Mouse (Mus musculus): ENCODE measurements around the gene Sec24d. TPM values are rescaled to one million over a fixed set of nuclear protein-coding genes. Genes with fewer than 3 reads are reported as not detected.

The Sec24d gene
- polyA plus RNA-seq, 1 experiment = 227 TPM

DNA sequence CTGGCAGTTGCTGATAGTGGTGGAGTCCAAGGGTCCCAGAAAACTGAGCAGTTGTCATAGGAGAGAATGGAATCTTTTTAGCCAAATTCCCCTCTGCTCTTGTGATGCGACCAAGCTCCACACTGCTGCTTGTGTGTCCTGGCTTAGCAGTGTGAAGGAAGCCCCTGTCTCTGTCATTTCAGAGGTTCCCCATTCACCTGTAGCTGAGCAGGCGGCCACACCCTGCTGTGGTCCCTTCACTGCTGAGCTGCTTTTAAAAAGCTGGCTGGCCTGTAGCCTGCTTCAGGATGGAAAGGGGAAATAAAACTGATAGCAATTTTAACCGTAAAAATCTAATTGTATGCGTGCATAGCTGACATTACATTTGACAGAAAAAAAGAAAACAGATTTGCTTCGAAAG lies 69.7 kb downstream of the Sec24d start:
- H3K36me3 ChIP-seq (ENCODE audit: control insufficient read depth, insufficient read depth, low read length) = peaks cover 25% of the 10 kb centered on the region
- no peaks in the 10 kb centered on the region for H3K27me3 ChIP-seq (ENCODE audit: control insufficient read depth, insufficient read depth, low read length)
- no peak overlapping the region for H3K27ac ChIP-seq (ENCODE audit: insufficient read depth, low read depth, low read length)
- H3K4me1 ChIP-seq (ENCODE audit: control insufficient read depth, insufficient read depth, insufficient read length, low read length) = peaks cover 12% of the 10 kb centered on the region
- H3K4me3 ChIP-seq (ENCODE audit: low read depth, low read length) = no peak overlapping the region
- no peak for TF ChIP-seq CTCF (IDR thresholded peaks at IDR 0.05; ENCODE audit: extremely low read depth, insufficient read length, insufficient replicate concordance, low read depth, low read length)
- TF ChIP-seq POLR2A (IDR thresholded peaks at IDR 0.05; ENCODE audit: low read depth, low read length) = no peak
- 80% methylated on average over 5 of the region's 5 CpGs for WGBS

GRCm38 (mm10) chr3:123337853-123338252 lies 70.6 kb downstream of the Sec24d start:
- Histone ChIP-seq H3K4me3 (ENCODE audit: low read depth, low read length) (no peak overlapping the region), H3K27ac (ENCODE audit: insufficient read depth, low read depth, low read length) (no peak overlapping the region), H3K27me3 (ENCODE audit: control insufficient read depth, insufficient read depth, low read length) (no peaks in the 10 kb centered on the region), H3K36me3 (ENCODE audit: control insufficient read depth, insufficient read depth, low read length) (peaks cover 29% of the 10 kb centered on the region), H3K4me1 (ENCODE audit: control insufficient read depth, insufficient read depth, insufficient read length, low read length) (peaks cover 9% of the 10 kb centered on the region; the same call in 1 of the 2 replicates)
- WGBS = 92% methylated on average over 6 of the region's 6 CpGs
- TF ChIP-seq CTCF (IDR thresholded peaks at IDR 0.05; ENCODE audit: extremely low read depth, insufficient read length, insufficient replicate concordance, low read depth, low read length) (no peak), POLR2A (IDR thresholded peaks at IDR 0.05; ENCODE audit: low read depth, low read length) (no peak)

DNA sequence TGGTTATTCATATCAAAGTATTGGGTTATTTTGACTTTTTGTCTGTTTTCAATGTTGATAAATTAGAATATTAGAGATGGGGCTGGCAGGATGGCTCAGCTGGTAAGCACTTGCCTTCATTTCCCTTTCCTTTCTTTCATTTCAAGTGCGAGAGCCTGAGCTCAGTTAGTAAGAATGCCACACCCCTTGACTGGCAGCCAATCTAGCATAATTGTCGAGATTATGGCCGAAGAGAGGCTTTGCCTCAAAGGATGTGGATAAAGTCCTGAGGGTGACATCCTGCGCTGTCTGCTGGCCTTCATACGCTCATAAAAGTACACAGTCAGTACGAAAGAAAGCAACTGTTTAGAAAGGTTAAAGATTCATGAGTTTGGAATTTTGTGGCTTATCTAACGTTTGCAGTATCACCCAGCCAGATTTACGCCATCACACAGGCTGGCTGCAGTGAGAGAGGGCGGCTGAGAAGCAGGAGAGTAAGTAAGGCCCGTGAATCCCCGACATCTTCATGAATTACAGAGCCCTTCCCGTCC lies 71.5 kb downstream of the Sec24d start:
- WGBS = 54% methylated on average over 12 of the region's 12 CpGs

DNA sequence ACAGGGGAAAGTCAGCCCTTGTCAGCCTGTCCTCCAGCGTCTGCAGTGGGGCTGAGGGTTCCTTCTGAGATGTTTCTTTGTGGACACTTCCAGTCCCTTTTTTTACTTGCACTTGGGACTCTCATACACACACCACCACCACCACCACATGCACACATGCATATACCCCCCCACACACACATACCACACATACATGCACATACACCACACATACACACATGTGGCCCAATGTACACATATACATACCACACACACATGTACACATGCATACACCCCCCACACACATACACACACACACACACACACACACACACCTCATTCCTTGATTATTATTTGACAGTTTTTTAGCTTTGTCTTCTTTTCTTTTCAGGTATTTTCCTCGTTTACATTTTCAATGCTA lies 73.8 kb downstream of the Sec24d start:
- Histone ChIP-seq H3K36me3 (ENCODE audit: control insufficient read depth, insufficient read depth, low read length) (peaks cover 52% of the 10 kb centered on the region), H3K4me1 (ENCODE audit: control insufficient read depth, insufficient read depth, insufficient read length, low read length) (no peaks in the 10 kb centered on the region), H3K27ac (ENCODE audit: insufficient read depth, low read depth, low read length) (no peak overlapping the region), H3K4me3 (ENCODE audit: low read depth, low read length) (no peak overlapping the region), H3K27me3 (ENCODE audit: control insufficient read depth, insufficient read depth, low read length) (no peaks in the 10 kb centered on the region)
- 85% methylated on average over 2 of the region's 2 CpGs for WGBS
- TF ChIP-seq POLR2A (IDR thresholded peaks at IDR 0.05; ENCODE audit: low read depth, low read length) (no peak), CTCF (IDR thresholded peaks at IDR 0.05; ENCODE audit: extremely low read depth, insufficient read length, insufficient replicate concordance, low read depth, low read length) (no peak)

More for the DNA sequence above, 71.5 kb downstream of the Sec24d start:
- H3K4me1 ChIP-seq (ENCODE audit: control insufficient read depth, insufficient read depth, insufficient read length, low read length) = peaks cover 6% of the 10 kb centered on the region; the same call in 1 of the 2 replicates
- no peaks in the 10 kb centered on the region for H3K27me3 ChIP-seq (ENCODE audit: control insufficient read depth, insufficient read depth, low read length)
- TF ChIP-seq CTCF (IDR thresholded peaks at IDR 0.05; ENCODE audit: extremely low read depth, insufficient read length, insufficient replicate concordance, low read depth, low read length) = no peak
- TF ChIP-seq POLR2A (IDR thresholded peaks at IDR 0.05; ENCODE audit: low read depth, low read length) = no peak
- H3K27ac ChIP-seq (ENCODE audit: insufficient read depth, low read depth, low read length) = no peak overlapping the region
- H3K36me3 ChIP-seq (ENCODE audit: control insufficient read depth, insufficient read depth, low read length) = peaks cover 35% of the 10 kb centered on the region
- no peak overlapping the region for H3K4me3 ChIP-seq (ENCODE audit: low read depth, low read length)

DNA sequence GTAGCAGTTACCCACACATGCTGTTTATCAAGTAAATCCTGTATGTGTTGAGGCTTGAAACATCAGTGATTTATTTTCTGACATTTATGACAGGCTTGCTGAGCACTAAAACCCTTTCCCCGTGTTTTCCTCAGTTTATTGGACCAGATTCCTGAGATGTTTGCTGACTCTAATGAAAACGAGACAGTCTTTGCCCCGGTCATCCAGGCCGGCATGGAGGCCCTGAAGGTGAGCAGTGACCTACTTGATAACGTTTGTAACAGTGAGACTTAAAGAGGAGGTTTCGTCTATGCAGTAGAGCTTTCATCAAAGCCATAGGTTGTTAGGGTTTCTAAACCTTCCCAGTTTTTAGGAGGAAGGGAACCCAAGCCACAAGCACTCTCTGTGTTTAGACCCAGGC lies 76.4 kb downstream of the Sec24d start:
- Histone ChIP-seq H3K36me3 (ENCODE audit: control insufficient read depth, insufficient read depth, low read length) (peaks cover 46% of the 10 kb centered on the region), H3K27ac (ENCODE audit: insufficient read depth, low read depth, low read length) (no peak overlapping the region), H3K4me3 (ENCODE audit: low read depth, low read length) (no peak overlapping the region), H3K4me1 (ENCODE audit: control insufficient read depth, insufficient read depth, insufficient read length, low read length) (no peaks in the 10 kb centered on the region), H3K27me3 (ENCODE audit: control insufficient read depth, insufficient read depth, low read length) (no peaks in the 10 kb centered on the region)
- no peak for TF ChIP-seq POLR2A (IDR thresholded peaks at IDR 0.05; ENCODE audit: low read depth, low read length)
- WGBS = 50% methylated on average over 6 of the region's 6 CpGs

DNA sequence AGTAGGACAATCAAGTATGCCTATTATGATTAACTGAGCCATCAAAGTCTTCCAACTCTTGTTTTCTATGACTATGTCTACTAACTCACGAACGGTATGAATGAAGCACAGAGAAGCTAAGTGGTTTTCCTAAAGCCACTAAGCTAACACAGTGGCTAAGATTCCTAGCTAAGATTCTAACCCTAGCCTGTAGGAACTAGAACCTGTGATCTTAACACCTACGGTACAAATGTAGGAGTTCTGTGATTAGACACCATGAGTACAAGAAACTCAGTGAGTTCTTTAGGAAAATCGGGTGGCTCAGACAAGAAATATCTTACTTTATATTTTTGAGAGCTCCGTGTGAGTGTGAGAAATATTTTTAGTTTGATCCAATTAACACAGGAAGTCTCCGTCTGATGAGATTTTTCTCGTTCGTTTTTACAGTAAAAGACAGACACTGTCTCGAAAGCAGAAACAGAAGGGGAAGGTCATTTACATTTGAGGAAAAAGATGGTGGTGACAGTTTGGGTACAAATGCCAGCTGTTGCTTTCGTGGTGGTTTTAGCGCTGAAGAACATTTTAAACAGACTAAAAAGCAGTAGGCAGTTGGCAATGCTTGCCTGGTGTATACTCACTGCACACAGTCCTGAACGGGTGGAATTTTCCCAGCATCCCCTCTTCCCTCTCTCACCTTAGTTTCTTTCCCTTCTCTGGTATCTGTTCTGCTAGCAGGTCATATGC lies 81.0 kb downstream of the Sec24d start:
- WGBS = 78% methylated on average over 12 of the region's 12 CpGs
- no peak for TF ChIP-seq CTCF (IDR thresholded peaks at IDR 0.05; ENCODE audit: extremely low read depth, insufficient read length, insufficient replicate concordance, low read depth, low read length)
- TF ChIP-seq POLR2A (IDR thresholded peaks at IDR 0.05; ENCODE audit: low read depth, low read length) = no peak
- Histone ChIP-seq H3K36me3 (ENCODE audit: control insufficient read depth, insufficient read depth, low read length) (peaks cover 56% of the 10 kb centered on the region), H3K27ac (ENCODE audit: insufficient read depth, low read depth, low read length) (no peak overlapping the region), H3K4me1 (ENCODE audit: control insufficient read depth, insufficient read depth, insufficient read length, low read length) (no peaks in the 10 kb centered on the region), H3K27me3 (ENCODE audit: control insufficient read depth, insufficient read depth, low read length) (no peaks in the 10 kb centered on the region), H3K4me3 (ENCODE audit: low read depth, low read length) (no peak overlapping the region)

- Histone ChIP-seq H3K36me3 (ENCODE audit: control insufficient read depth, insufficient read depth, low read length) (peaks cover 58% of the 10 kb centered on the region), H3K4me1 (ENCODE audit: control insufficient read depth, insufficient read depth, insufficient read length, low read length) (no peaks in the 10 kb centered on the region), H3K27ac (ENCODE audit: insufficient read depth, low read depth, low read length) (no peak overlapping the region), H3K4me3 (ENCODE audit: low read depth, low read length) (no peak overlapping the region), H3K27me3 (ENCODE audit: control insufficient read depth, insufficient read depth, low read length) (no peaks in the 10 kb centered on the region)
- 74% methylated on average over 8 of the region's 8 CpGs for WGBS
- TF ChIP-seq POLR2A (IDR thresholded peaks at IDR 0.05; ENCODE audit: low read depth, low read length) = no peak
- no peak for TF ChIP-seq CTCF (IDR thresholded peaks at IDR 0.05; ENCODE audit: extremely low read depth, insufficient read length, insufficient replicate concordance, low read depth, low read length)
Observed at GRCm38 (mm10) chr3:123350602-123351001, 83.3 kb downstream of the Sec24d start.
